Mouse (Mus musculus) brain, embryonic 18.5 days (tissue): ENCODE measurements around the gene Lmo4.

Source experiments
- DNase-seq: peaks from one replicate; pipeline ENCODE4 v3.0.0-alpha.2; 2012; ENCODE audit warnings: low read depth, low spot score

Lmo4 gene

DNA sequence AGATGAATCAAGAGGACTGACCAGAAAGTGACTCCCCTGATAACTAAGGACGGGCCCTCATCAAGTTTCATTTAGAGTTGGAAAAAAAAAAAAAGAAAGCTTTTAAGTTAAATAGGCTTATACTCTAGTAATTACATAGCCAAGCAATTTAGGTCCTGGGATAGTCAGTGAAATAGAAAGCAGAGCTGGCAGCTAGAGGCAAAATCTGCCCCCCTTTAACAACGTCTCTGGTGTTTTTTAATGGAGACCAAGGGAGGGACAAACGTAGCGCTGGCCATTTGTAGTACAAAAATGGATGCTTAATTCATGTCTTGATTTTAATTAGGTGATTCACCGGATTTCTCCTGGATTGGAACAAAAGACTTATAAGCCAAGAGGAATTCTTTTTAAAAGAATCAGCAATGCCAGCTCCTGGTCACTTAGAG lies 1.0 kb downstream of the Lmo4 start:
- no peak for DNase-seq

DNA sequence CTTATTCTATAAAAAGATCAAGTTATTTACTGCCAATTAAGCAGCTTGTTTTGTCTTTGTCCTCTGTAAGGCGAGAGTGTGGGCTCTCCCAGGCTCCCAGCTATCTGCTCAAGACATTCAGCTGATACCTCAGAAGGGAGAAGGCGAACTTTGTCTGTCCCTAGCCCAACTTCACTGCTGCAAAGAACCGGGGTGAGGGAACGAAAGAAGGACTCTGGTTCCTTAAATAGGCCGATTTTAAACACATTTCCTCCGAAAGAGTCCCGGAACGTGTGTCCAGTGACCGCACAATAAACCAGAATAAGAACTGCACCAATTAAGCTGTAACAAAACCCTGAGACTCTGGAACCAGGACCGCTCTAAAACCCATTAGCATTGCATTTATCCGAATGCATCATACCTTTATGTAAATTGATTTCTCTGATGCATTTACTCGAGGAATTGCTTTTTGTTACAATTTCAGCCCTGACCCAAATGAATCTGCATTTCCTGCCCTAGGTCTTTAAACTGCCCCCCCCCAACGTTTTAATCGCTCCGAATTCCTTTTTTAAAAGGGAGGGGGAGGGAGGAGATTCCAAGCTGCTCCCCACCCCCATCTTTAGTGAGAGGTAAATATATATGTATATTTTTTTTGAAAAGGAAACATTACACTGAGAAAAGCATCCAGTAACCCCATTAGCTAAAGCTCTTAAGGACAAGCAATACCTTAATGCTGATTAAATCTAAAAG lies 1.6 kb downstream of the Lmo4 start:
- no peak for DNase-seq

DNA sequence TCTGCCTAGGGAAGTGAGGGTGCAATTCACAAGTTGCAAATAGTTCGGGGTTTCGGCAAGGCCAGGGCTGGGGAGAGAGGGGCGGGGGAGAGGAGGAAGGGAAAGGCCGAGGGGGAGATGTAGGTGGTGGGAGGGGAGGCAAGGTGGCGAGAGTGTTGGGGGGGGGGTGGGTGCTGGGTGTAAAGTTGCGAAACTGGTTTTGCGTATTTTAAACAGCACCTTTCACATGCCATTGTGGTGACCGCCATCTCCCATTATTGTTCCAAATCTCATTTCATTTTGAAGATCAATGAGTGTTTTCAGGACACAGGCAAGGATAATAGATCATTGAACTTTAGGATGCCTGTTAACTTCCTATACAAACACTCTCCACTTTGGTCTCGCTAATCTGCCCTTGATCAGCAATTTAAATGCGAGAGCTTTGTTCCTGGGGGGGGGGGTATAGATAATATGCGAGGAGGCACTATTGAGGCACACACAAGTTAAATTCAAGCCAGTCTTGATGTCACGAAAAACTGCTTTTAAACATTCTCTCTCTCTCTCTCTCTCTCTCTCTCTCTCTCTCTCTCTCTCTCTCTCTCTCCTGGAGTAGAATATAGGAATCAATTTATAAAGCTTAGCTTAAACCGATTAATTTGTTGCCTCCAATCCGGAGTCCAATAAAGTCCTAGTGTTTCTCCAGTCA lies 2.3 kb downstream of the Lmo4 start:
- DNase-seq = no peak

DNA sequence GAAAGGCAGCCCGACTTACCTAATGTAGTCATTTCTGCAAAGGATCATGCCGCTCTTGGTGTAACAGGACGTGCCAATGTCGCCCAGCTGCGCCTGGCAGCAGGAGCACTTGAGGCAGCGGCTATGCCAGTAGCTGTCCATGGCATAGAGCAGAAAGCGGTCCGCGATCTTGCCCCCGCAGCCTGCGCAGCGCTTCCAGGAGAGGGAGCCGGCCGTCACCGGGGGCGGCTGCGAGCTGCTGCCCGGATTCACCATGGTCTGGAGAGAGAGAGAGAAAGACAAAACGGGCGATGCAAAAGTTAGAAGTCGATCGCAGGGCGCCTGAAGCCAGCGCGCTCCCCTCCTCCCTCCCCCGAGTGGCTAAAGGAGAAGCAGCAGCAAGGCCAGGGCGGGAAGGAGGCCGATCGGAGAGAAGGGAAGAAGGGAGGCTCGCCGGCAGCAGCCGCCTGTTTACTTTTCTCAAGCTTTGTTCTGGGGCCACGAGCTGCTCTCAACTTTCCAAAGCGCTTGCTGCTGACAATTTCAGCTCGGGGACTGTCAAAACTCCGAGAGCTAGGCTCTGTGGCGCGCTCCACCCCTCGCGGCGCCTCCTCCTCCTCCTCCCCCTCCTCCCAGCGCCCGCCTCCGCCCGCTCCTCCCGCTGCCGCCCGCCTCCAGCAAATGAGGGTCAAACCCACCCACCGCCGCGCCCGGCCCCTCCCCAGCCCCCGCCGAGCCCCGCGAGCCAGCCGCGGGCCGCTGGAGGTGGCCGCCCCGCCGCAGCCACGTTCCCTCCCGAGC lies 3.0 kb downstream of the Lmo4 start:
- DNase-seq = peak; percentile 64

DNA sequence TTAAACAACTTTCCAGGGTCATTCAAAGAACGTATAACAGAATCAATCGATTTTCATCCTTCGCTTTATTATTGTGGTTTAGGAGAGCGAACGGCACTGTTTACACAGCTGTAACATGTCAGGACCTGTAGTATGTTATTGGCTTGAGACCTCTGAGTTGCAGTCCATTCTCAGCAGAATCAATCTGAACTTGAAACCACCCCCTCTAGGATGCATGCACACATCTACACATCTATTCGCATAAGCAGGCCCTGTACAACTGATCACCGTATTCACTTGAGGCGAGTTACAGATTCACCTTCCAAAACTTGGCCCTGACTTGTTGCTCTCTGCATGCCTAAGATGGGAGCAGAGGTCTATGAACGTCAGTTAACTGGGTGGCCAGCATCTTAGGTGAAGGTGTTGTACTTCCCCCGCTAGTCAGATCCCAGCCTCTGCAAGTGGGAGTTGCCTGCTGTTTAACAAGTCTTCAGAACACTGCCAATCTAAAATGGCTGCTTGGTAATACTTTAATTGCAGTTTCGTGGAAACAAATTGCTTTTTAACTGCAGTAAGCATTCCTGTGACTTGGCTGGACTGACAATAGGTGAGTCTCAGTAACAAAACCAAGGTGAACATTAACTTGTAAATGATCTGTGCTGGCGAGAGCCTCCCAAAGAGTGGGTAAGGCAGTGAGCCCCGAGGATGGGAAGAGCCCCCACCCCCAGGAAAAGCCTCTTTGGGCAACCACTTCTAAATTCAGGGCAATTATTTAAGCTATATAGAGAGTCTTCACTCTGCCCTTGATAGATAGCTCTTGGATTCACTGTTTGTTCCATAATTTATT lies 19.5 kb downstream of the Lmo4 start:
- no peak for DNase-seq

DNA sequence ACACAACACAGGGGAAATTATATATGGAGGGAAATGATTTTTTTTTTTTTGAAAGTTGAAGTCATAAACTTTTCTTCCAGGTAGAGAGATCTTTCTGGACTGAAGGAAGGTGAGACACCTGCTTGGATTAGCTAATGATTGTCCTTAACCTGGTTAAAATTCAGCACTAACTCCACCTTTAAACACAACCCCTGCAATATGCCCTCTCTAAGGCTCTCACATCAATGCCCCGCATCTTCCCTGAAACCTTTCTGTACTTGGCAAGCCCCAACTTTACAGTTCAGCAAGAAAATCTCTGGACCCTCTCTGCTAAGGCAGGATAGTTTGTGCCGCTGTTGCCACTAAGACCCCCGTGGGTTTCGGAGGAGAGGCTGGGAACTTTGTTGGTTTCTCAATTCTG lies 20.1 kb downstream of the Lmo4 start:
- no peak for DNase-seq

DNA sequence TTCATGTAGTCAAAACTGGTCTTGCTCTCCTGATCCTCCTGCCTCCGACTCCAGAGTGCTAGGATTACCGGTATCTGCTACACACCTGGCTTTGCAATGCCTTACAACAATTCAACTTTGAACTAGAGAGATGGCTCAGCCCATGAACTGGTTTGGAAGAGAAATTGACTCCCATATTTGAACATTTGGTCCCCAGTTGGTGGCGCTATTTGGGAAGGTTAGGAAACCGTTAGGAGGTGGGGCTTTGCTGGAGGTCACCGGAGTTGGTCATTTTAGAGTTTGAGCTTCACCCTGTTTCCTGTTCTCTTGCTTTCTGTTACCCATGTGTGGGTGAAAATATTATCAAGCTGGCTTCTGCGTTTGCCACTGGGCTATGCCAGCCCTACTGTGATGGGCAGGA lies 22.8 kb downstream of the Lmo4 start:
- no peak for DNase-seq

DNA sequence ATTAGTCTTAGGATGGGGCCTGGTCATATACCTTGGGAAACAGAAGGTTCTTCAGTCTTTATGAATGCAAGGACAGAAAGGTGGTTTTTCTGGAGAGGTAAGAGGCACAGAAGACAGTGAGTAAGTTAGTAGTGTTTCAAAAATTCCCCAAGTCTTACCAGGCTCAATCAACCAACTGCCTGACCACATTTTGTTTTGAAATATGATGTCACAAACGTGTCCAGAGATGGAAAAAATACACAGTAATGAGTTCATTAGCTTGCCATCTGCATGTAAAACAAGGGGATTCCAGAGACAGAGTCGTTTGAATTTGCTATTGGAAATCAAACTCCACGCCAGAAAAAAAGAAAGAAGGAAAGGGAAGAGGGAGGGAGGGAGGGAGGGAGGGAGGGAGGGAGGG lies 26.1 kb downstream of the Lmo4 start:
- DNase-seq = no peak

DNA sequence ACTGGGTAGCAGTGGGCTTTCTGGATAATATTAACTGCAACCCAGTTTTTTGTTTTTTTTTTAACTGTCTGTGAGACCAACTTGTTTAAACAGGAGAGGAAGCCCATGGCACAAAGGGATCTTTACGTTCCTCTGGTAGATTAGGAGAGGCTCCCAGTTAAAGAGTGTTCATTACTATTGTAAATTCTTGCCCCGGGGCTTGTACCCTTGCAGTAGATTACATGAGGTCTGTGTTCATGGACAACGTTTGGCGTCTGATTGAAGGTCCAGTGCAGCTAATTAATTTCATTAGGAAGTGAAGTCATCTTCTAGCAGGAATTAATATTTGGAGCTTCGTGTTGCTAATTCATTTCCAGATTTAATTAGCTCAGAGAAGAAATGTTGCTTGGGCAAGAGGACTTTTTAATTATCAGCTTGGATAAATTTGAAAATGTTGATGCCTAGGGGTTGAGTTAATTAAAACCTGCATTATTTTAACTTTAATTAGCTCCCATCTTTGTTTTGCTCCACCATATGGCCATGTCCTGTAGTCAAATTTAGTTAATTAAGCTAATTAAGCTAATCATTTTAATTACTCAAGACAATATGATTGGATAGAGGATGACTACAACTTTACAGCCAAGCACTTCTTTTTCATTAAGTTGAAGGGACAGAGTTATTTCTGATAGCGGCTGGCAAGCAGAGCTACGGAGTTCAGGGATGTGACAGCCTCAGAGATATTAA lies 31.0 kb downstream of the Lmo4 start:
- no peak for DNase-seq

DNA sequence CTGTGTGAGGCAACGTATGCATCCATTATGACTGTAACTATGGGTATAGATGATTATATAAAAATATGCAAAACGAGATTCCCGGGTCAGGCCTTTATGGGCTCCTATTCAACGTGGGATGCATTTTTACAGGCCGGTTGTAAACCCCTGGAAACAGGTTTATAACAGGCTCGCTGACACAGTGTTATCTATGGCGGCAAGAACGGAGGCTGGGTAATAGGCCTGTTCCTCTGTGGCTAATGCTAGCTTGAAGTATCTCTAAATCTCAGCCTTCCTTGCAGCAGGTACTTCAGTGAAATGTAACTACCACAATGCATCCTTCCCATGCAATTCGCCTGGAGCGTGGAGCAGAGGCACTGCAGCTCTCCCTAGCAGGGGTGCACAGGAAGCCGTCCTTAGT lies 31.9 kb downstream of the Lmo4 start:
- no peak for DNase-seq

DNA sequence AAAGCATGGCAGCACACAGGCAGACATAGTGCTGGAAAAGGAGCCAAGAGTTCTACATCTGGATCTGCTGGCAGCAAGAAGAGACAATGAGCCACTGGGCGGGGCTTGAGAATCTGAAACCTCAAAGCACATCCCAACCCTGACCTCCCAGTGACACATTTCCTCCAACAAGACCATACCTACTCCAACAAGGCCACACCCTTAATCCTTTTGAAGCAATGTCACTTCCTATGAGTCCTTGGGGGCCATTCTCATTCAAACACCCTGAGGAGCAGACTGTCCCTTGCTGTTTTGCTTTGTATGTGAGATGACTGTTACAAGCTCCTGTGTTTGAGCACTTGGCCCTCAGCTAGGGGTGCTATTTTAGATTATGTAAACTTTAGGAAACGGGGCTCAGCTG lies 33.3 kb downstream of the Lmo4 start:
- DNase-seq = no peak

DNA sequence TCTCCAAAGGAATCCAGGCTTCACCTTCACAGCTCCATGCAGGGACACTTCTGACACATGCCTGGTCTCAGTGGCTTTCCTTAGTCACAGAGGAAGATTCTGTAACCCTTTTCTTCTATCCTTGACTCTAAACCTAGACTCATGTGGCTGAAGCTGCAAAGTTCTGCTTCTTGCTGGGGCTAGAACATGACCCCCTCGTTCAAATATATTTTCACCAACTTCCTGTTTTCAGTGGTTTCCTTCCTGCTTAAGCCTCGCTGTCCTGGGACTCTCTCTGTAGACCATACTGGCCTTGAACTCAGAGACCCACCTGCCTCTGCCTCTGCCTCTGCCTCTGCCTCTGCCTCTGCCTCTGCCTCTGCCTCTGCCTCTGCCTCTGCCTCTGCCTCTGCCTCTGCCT lies 34.5 kb downstream of the Lmo4 start:
- DNase-seq = no peak

DNA sequence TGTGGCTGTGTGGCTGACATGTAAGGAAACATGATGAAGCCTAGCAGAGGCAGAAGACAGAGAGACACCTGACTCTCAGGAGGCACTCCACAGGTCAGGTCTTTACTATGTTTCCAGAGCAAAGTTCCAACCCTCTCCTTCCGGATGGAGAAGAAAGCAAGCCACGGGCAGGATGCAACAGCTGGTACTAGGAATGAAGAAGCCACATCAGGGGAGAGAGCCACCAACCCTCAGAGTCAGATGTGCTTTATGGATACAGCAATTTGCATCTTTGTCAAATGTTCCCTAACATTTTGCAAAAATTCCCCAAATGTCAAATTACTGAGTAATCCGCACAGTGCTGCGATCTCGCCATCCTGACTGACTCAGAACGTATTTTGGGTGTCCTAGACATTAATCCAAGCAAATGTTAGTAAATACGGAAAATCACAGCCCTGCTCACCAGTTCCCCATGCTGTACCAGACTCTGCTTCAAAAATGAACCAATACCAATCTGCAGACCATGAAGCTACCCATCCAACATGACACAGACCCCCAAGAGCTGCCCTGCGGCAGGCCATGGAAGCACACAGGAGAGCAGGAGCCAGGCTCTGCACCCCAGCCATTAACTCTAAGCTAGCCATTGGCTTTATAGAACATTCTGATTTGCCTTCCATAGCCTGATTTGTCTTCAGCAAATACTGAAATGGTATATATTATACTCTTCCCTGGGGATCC lies 38.4 kb downstream of the Lmo4 start:
- no peak for DNase-seq

DNA sequence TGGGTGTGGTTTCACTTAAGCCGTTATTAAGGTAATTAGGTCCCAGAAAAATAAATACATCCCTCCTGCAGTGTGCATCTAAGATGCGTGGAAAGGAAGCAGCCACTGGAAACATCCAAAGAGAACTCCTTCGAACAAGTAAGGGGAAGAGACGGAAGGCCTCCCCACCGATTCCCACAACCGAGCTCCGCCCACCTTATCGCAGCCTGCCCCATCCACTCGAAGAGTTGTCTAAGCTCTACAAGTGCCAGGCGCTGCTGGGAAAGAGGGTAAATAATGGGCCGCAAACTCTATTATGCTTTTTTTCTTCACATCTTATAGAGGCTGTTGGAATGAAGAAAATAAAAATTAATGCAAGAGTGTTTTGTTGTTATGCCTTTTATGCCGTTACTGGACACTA lies 39.6 kb downstream of the Lmo4 start:
- no peak for DNase-seq

DNA sequence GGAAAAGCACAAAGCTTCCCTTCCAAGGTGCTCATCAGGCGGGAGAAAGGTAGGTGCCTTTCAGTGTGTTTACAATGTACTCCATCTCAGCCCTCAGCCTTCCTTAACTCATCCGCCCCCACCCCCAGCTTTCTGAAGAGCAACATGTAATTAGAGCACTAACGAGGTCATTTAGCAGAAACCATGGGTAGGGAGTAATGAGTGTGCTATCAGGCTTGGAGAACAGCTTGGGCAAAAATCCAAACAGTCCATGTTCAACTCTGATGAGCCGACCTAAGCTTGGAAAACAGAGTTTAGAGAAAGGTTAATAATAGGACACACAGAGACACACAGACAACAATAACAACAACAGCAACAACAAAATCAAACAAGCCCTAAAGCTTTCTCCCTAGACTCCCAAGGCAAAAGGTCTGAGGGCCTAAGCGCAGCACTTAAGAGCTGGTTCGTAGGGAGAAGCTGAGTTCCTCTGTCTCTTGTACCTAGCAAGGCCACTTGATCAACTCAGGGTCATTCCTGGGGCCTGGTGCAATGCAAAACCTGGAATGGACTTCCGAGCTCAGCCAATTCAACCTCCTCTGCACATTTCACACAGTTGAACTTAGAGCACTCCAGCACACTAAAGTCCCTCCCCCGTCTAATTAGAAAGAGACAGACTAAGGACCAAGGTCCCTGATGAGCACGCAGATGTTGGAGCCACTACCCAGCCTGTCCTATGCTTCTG lies 40.2 kb downstream of the Lmo4 start:
- no peak for DNase-seq

DNA sequence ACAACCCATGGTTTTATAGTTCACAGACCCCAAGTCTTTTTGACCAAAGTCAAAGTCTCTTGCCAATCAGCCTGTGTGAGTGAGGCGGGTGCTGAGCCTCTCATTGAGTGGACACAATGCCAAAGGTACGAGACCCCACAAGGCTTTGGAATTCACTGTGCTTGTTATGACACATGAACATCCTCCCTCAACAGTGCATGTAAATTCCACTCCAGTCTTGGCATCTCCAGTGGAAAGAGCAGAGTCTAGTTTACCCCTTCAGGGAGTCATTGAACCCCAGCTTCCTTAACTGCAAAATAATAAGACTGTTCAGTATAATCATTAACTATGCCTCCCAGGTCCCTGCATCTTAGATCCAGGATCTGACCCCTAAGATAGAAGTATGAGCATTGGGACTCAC lies 41.3 kb downstream of the Lmo4 start:
- DNase-seq = no peak

DNA sequence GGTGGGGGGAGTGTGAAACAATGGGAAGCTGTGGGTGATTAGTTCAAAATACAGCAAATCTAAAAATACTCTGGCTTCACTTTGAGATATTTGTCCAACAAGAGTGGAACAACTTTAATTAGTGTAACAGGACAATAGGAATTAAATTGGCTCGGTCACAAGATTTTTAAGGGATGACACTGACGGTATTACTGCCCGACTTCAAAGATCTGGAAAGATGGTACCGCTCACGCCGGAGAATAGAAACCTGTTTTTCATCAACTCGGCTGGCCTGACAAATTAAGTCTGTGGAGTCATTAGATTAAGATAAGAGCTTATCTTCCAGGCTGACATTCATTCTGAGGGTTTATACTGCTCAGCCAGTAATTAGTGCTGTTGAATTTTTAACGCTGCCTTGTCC lies 42.9 kb downstream of the Lmo4 start:
- DNase-seq = no peak

DNA sequence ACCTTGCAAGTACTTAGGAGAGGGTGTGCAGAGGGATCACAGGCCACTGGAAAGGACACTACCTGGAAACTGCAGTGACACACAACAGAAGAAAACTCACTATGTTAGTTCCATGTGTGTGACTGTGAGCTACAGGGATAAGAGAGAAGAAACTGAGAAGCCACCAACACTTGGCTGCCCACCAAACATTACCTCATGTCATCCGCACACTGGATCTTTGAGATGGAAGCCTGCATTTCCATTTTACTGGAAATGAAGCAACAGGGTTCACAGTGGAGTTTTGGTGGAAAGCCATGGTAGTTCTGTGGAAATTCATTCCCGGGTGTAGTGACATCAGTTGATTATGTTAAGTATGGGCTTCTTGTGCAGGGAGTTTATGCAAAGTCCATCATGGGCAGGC lies 43.8 kb downstream of the Lmo4 start:
- no peak for DNase-seq

DNA sequence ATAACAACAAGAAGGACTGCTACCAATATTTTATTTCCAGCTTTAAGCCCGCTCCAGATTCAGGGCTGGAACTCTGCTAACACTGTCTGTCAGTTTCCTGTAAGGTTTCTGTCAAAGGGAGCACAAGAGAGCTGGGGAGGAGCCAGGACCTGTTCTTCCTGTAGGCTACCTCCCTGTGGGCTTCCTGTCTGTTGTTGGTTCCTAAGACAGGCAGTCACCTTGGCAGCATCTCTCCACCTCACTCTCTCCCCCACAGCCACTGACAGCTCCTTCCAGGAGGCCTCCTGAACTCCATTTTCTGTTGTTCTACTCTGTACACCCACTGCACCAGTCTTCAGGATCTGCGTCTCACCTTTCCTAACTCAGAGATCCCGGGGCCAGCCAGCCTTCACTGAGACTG lies 49.3 kb downstream of the Lmo4 start:
- DNase-seq = no peak

DNA sequence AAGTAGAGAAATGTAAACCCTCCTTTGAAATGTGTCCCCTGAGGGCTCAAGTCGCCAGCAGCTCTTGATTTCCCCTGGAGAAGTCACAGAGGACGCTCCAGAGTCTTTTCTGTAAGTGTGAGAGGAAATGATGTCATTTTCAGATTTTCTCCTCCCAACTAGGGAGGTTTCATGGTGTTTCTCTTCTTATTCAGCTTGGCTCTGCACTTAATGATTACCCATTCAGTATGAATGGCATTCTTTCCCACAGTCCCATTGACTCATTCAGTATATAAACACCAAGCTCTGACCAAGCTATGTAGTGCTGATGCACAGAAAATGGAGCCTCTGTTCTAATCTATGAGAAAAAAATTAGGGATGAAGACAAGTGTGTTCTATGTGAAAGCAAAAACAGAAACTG lies 51.6 kb downstream of the Lmo4 start:
- no peak for DNase-seq
